Mouse (Mus musculus) induced T-regulatory cell, adult 2 months (primary cell): Measurements from ENCODE around the gene Bnipl.

Experiments
- DNase-seq: peaks from one replicate; pipeline ENCODE4 v3.0.0-alpha.2; 2012; ENCODE audit warnings: low read depth

Bnipl gene

GRCm38 (mm10) chr3:95250783-95251424, at the start of gene Bnipl:
Gene Bnipl, minus strand, starts transcription at chr3:95251193.
- DNase-seq, result no peak

- no peak for DNase-seq
These were observed 47.0 kb upstream of the Bnipl start for GRCm38 (mm10) chr3:95298018-95298417.

- DNase-seq, result peak; percentile 79
These were observed 45.1 kb upstream of the Bnipl start for GRCm38 (mm10) chr3:95296103-95296469.

GRCm38 (mm10) chr3:95295321-95296102, 44.5 kb upstream of the Bnipl start:
- DNase-seq, result no peak

- DNase-seq, result no peak
These were observed 43.7 kb upstream of the Bnipl start for GRCm38 (mm10) chr3:95294718-95295117.

- DNase-seq, result no peak
These were observed 43.3 kb upstream of the Bnipl start for GRCm38 (mm10) chr3:95294316-95294715.

GRCm38 (mm10) chr3:95293537-95293936, 42.5 kb upstream of the Bnipl start:
- no peak for DNase-seq

GRCm38 (mm10) chr3:95292899-95293298, 41.9 kb upstream of the Bnipl start:
- DNase-seq, result no peak

GRCm38 (mm10) chr3:95291041-95291440, 40.0 kb upstream of the Bnipl start:
- no peak for DNase-seq

GRCm38 (mm10) chr3:95290156-95290555, 39.2 kb upstream of the Bnipl start:
- no peak for DNase-seq

- DNase-seq, result no peak
These were observed 38.4 kb upstream of the Bnipl start for GRCm38 (mm10) chr3:95289419-95289818.

GRCm38 (mm10) chr3:95287541-95287940, 36.5 kb upstream of the Bnipl start:
- DNase-seq, result no peak

- DNase-seq, result no peak
These were observed 35.5 kb upstream of the Bnipl start for GRCm38 (mm10) chr3:95286510-95286909.

- DNase-seq, result no peak
These were observed 35.0 kb upstream of the Bnipl start for GRCm38 (mm10) chr3:95286011-95286410.

- no peak for DNase-seq
These were observed 34.4 kb upstream of the Bnipl start for GRCm38 (mm10) chr3:95285390-95285789.

- DNase-seq, result no peak
These were observed 33.7 kb upstream of the Bnipl start for GRCm38 (mm10) chr3:95284501-95285281.

- DNase-seq, result no peak
These were observed 33.1 kb upstream of the Bnipl start for GRCm38 (mm10) chr3:95284062-95284461.

GRCm38 (mm10) chr3:95283589-95283941, 32.6 kb upstream of the Bnipl start:
- DNase-seq, result no peak

- peak; percentile 70 for DNase-seq
These were observed 32.0 kb upstream of the Bnipl start for GRCm38 (mm10) chr3:95282865-95283588.

GRCm38 (mm10) chr3:95282381-95282864, 31.4 kb upstream of the Bnipl start:
- no peak for DNase-seq

GRCm38 (mm10) chr3:95281216-95282126, 30.5 kb upstream of the Bnipl start, which contains the start of the genes Mindy1 and Prune1:
Gene Mindy1, plus strand, starts transcription at chr3:95281345.
Gene Prune1, minus strand, starts transcription at chr3:95282076.
- DNase-seq, result peak; percentile 98
